Mouse (Mus musculus) heart, postnatal 25 days (tissue): ENCODE data around the gene Washc2. TPM values are rescaled to one million over a fixed set of nuclear protein-coding genes. Genes with fewer than 3 reads are reported as not detected.
"Not testable (repeated sequence)": the region's sequence is repeated elsewhere in the genome, so short reads cannot be mapped to it uniquely, and the experiment has no call there.

Source experiments
- DNase-seq: peaks from one replicate; pipeline ENCODE4 v3.0.0; 2022; ENCODE audit warnings: low spot score
- intact Hi-C: fragments of 180-260 bp; cut with DNase I; formaldehyde crosslinking; loops from one replicate; pipeline ENCODE4 v1.15.1; 2025
- total RNA-seq, 2 experiments: library from RNA; stranded (reverse); gene quantifications; 2 replicates each; pipeline ENCODE4 v1.2.3; 2021

Gene Washc2
- 10 to 100 TPM; 21.7 to 23.0 TPM for total RNA-seq

GRCm38 (mm10) chr6:116207729-116208534 is at the start of gene Washc2:
TSS of gene Washc2 (plus strand) at chr6:116208038.
- peak; percentile 93 for DNase-seq
- intact Hi-C loops: no loop called here

- no peak for DNase-seq
- intact Hi-C loops: no loop called here
These were observed 41.5 kb upstream of the Washc2 start for GRCm38 (mm10) chr6:116166383-116166782.

GRCm38 (mm10) chr6:116173511-116174099 is 34.2 kb upstream of the Washc2 start:
- intact Hi-C loops, DNase-seq: not testable (repeated sequence)

GRCm38 (mm10) chr6:116178376-116178775 is 29.5 kb upstream of the Washc2 start:
- no peak for DNase-seq

GRCm38 (mm10) chr6:116180731-116181130 is 27.1 kb upstream of the Washc2 start:
- no peak for DNase-seq
- intact Hi-C loops: no loop called here

More at GRCm38 (mm10) chr6:116178376-116178775, 29.5 kb upstream of the Washc2 start:
- intact Hi-C loops: no loop called here

GRCm38 (mm10) chr6:116183509-116183908 is 24.3 kb upstream of the Washc2 start:
- no peak for DNase-seq
- intact Hi-C loops: no loop called here

- intact Hi-C loops: no loop called here
- no peak for DNase-seq
These were observed 21.4 kb upstream of the Washc2 start for GRCm38 (mm10) chr6:116186485-116186884.

GRCm38 (mm10) chr6:116189417-116189816 is 18.4 kb upstream of the Washc2 start:
- intact Hi-C loops: no loop called here
- DNase-seq: no peak

- intact Hi-C loops: loop anchor here (5.0 kb wide), 1 partner anchor 51 kb away; no protein-coding TSS in a partner anchor
These were observed 15.0 kb upstream of the Washc2 start for GRCm38 (mm10) chr6:116192809-116193311.

GRCm38 (mm10) chr6:116193394-116194393 is 14.1 kb upstream of the Washc2 start, which contains the start of gene Tmcc1:
TSS of gene Tmcc1 (minus strand) at chr6:116193486.
- intact Hi-C loops: loop anchor here (5.0 kb wide), 1 partner anchor 51 kb away; no protein-coding TSS in a partner anchor
- DNase-seq: peak; percentile 97

More at GRCm38 (mm10) chr6:116192809-116193311, 15.0 kb upstream of the Washc2 start:
- DNase-seq: no peak

GRCm38 (mm10) chr6:116195811-116196210 is 12.0 kb upstream of the Washc2 start:
- intact Hi-C loops: no loop called here
- no peak for DNase-seq

- intact Hi-C loops: no loop called here
- DNase-seq: no peak
These were observed 9.7 kb upstream of the Washc2 start for GRCm38 (mm10) chr6:116198173-116198572.

- DNase-seq: no peak
- intact Hi-C loops: no loop called here
These were observed 8.2 kb upstream of the Washc2 start for GRCm38 (mm10) chr6:116199682-116200081.

GRCm38 (mm10) chr6:116227767-116228166 is 19.9 kb downstream of the Washc2 start:
- intact Hi-C loops: loop anchor here (5.0 kb wide), 1 partner anchor 215 kb away; no protein-coding TSS in a partner anchor
- DNase-seq: no peak

- intact Hi-C loops: loop anchor here (5.0 kb wide), 1 partner anchor 217 kb away; no protein-coding TSS in a partner anchor
- DNase-seq: peak; percentile 23
These were observed 21.1 kb downstream of the Washc2 start for GRCm38 (mm10) chr6:116228785-116229525.

GRCm38 (mm10) chr6:116234821-116235220 is 27.0 kb downstream of the Washc2 start:
- intact Hi-C loops, DNase-seq: not testable (repeated sequence)

- DNase-seq: no peak
- intact Hi-C loops: no loop called here
These were observed 27.5 kb downstream of the Washc2 start for GRCm38 (mm10) chr6:116235336-116235735.

GRCm38 (mm10) chr6:116238083-116238482 is 30.2 kb downstream of the Washc2 start:
- DNase-seq: no peak
- intact Hi-C loops: no loop called here

GRCm38 (mm10) chr6:116240371-116240770 is 32.5 kb downstream of the Washc2 start:
- DNase-seq: no peak
- intact Hi-C loops: no loop called here
